Mouse (Mus musculus) neutrophil, adult 65 days (primary cell): ENCODE data around the gene Fermt3. TPM values are rescaled to one million over a fixed set of nuclear protein-coding genes. Genes with fewer than 3 reads are reported as not detected.

Source experiments
- total RNA-seq: library from RNA; stranded (reverse); gene quantifications from 2 replicates; pipeline ENCODE4 v1.2.4, GENCODE M21; 2023

Gene Fermt3
- 210 and 229 TPM in 2 replicates for total RNA-seq

DNA sequence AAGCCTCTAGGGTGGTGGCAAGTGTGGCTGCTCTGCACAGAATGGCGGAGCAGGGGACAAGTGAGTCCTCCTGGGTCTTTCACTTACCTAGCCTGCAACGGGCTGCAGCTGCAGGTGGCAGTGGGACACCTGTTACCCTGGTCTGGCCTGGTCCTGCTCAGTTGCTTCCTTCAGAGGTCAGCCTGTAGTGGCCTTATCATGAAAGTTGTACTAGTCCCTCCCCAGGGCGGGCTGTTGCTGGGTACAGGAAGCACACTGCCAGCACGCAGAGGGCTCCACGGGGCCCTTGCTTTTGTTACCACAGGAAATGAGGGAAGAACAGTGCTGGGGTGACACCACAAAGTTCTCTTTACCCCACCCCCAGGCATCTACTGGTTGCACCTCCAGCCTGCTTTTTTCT, at the start of gene Fermt3:
Fermt3 (minus strand) TSS at position 279 of the 400 bp plus-strand sequence.

GRCm38 (mm10) chr19:7056248-7057087, 37.2 kb upstream of the Fermt3 start, which contains the start of gene Macrod1:
Macrod1 (plus strand) TSS chr19:7056810.

GRCm38 (mm10) chr19:7039841-7040636, 20.8 kb upstream of the Fermt3 start, which contains the start of gene Stip1:
Stip1 (minus strand) TSS chr19:7039967.

DNA sequence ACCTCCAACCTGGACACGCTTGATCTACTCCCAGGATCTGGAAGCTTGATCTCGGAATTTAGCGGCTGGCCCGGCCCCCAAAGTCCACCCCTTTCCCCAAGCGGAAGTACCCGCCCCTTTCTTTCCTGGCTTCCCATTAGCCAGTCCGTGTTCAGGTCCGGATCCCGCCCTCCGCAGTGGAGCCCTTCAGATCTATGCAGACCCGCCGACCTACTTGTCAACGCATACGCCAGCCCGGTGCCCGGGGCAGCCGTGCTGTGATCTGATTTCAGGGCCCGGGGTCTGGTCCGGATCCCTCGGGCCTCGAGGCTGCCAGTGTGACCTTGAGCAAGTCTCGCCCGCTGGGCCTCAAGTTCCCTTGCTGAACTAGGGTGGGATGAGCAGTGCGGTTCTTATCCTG, 23.3 kb downstream of the Fermt3 start, which contains the start of the genes Nudt22 and Trpt1:
Nudt22 (minus strand) TSS at position 112 of the 400 bp plus-strand sequence.
Trpt1 (plus strand) TSS at position 126 of the 400 bp plus-strand sequence.

DNA sequence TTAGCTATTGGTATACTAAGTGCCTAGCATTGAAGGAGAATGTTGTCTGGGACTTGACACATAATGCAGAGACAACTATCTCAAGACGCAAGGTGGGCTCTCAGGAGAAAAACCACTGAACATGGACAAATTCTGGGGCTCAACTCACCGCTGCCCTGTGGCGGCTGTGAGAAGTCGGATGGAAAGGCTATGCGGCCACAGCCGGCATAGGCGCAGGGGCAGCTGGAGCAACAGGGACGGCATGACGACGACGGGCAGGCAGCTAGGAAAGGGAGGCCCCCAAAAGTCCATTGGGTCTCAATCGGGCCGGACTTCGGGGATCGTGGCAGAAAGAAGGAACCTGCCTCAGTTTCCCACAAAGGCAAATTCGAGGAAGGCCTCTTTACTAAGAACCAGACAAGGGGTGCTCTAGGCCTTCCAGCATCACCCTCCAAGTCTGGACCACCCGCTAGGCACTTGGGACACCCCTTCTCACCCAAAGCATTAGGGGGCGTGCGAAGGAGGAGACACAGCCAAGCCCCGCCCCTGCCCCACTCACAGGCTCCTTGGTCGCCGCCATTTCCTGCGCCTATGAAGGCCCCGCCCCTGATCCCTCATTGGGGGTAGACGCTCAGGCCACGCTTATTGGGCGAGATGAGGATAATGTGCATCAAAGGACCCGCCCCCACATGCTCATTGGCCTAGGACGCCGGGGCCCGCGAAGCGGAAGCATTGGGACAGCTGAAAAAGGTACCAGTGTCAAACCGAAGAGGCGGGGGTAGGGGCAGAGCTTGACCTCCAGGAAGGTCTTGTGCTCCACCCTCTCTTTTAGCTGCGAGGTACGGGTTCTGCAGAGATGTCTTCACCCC, 27.0 kb downstream of the Fermt3 start, which contains the start of gene Dnajc4:
Dnajc4 (minus strand) TSS at position 562 of the 848 bp plus-strand sequence.

GRCm38 (mm10) chr19:6987061-6987903, 32.0 kb downstream of the Fermt3 start, which contains the start of gene Vegfb:
Vegfb (minus strand) TSS chr19:6987651.

DNA sequence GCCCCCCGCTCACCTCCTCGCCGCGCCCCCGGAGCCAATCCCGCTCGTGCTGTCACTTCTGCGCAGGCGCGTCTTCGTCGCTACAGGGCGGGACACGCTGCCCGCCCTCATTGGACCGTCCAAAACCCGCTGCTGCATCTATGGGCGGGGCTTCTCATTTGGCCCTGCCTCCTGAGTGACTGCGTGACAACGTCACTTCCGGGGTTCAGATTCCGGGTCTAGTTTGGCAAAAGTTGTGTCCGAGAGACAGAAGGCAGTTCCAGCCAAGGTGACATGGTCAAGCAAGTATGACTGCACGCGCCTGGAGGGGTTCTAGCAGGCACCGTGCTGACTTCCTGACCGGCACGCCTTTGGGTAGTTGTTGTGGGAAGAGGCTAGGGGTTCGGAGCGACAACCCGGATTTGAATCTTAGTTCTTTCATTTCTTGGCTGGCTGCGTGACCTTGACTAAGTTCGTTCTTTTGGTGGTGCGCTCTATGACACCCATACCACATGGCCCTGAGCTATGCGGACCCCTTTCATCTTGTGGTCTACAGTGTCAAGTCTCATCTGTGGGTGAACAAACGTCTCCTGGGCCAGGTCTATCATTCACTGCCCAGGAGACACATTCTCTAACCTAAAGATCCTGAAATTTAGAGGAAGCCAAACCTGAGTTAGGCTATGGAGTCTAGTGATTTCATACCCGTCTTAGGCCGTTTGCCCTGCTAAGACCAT, 38.7 kb downstream of the Fermt3 start, which contains the start of gene Fkbp2:
Fkbp2 (minus strand) TSS at position 121 of the 713 bp plus-strand sequence.

DNA sequence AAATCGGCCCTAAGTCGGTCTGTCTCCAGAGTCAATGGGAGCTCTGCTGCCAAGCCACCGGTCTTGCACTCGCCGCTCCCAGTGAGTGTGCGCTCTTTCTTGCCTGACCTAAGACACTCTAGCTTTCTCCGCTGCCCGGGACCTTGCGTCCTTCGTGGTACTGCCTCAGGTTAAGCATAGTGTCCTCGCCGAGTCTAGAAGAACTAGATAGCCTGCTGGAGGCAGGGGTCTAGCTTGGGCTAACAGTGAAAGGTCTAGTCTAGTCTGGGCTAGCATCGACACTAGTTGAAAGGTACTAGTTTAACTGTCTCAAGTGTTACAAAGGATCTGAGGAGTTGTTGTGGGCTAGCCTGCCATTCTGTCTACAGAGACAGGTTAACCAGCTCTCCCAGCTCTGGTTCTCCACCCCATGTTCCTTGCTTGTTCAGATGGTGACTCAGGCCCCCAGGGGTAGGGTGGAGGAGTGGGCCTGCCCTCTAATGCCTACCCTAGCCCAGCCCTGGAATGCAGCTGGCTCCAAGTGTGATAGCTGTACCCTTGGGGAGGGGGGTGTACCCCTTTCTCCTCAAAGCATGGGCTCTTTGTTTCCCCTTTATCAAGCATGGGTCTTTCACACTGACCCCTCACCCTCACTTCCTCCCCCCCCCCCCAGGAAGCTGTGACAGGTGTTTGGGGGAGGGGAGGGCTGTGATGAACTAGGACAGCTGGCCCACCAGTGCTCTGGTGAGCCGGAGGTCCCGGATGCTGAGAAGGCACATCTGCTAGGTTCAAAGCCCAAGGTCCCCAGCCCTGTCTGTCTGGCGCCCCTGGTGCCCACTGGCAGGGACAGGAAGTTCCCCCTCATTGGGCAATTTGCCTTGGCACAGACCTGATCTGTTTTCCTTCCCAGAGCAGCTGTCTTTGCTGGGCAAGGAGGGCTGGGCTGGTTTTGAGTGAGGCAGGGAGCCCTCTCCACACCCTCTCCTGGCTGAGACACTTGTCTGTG, 43.4 kb downstream of the Fermt3 start, which contains the start of gene Plcb3:
Plcb3 (minus strand) TSS at position 934 of the 985 bp plus-strand sequence.

GRCm38 (mm10) chr19:6974211-6975205, 44.8 kb downstream of the Fermt3 start, which contains the start of gene Ppp1r14b:
Ppp1r14b (plus strand) TSS chr19:6974968.

Other genes with a start within 250 kb of the Fermt3 start
- gene Rps6ka4, start 178.8 kb downstream of the Fermt3 start, total RNA-seq = 40.7 and 52.9 TPM in 2 replicates
- gene Ccdc88b, start 161.3 kb downstream of the Fermt3 start, total RNA-seq = 135 and 214 TPM in 2 replicates
- 103 and 107 TPM in 2 replicates for gene Trmt112, start 109.8 kb downstream of the Fermt3 start, total RNA-seq
- gene Prdx5, start 109.4 kb downstream of the Fermt3 start, total RNA-seq = 1,349 and 1,444 TPM in 2 replicates
- 46.3 and 64.8 TPM in 2 replicates for gene Esrra, start 97.7 kb downstream of the Fermt3 start, total RNA-seq
- not detected in 2 replicates for gene Catsperz, start 94.1 kb downstream of the Fermt3 start, total RNA-seq
- gene Kcnk4, start 85.0 kb downstream of the Fermt3 start, total RNA-seq = not detected in 2 replicates
- gene Bad, start 77.6 kb downstream of the Fermt3 start, total RNA-seq = 15.1 and 19.9 TPM in 2 replicates
- gene Gpr137, start 77.0 kb downstream of the Fermt3 start, total RNA-seq = 24.4 and 33.5 TPM in 2 replicates
- gene Ppp1r14b, start 44.5 kb downstream of the Fermt3 start, total RNA-seq = 27.3 and 37.8 TPM in 2 replicates
- gene Plcb3, start 43.0 kb downstream of the Fermt3 start, total RNA-seq = 16.4 and 20.8 TPM in 2 replicates
- gene Fkbp2, start 39.0 kb downstream of the Fermt3 start, total RNA-seq = 24.5 and 26.5 TPM in 2 replicates
- gene Vegfb, start 31.8 kb downstream of the Fermt3 start, total RNA-seq = 4.9 and 5.2 TPM in 2 replicates
- 21.1 and 22.3 TPM in 2 replicates for gene Dnajc4, start 26.9 kb downstream of the Fermt3 start, total RNA-seq
- gene Nudt22, start 23.4 kb downstream of the Fermt3 start, total RNA-seq = 12.6 and 14.2 TPM in 2 replicates
- 1.1 and 2.2 TPM in 2 replicates for gene Trpt1, start 23.3 kb downstream of the Fermt3 start, total RNA-seq
- gene Stip1, start 20.5 kb upstream of the Fermt3 start, total RNA-seq = 32.9 and 38.8 TPM in 2 replicates
- 1.2 and 2.3 TPM in 2 replicates for gene Macrod1, start 37.3 kb upstream of the Fermt3 start, total RNA-seq
- not detected in 2 replicates for gene Flrt1, start 86.3 kb upstream of the Fermt3 start, total RNA-seq
- gene Otub1, start 186.8 kb upstream of the Fermt3 start, total RNA-seq = 88.8 and 94.1 TPM in 2 replicates
- gene Cox8a, start 198.1 kb upstream of the Fermt3 start, total RNA-seq = 273 and 344 TPM in 2 replicates
- 22.1 and 29.1 TPM in 2 replicates for gene Naa40, start 221.7 kb upstream of the Fermt3 start, total RNA-seq
- 0.41 and 2.2 TPM in 2 replicates for gene Rcor2, start 247.9 kb upstream of the Fermt3 start, total RNA-seq